Mouse (Mus musculus): Measurements from ENCODE around the gene Nelfb.
"Not testable (repeated sequence)": the region's sequence is repeated elsewhere in the genome, so short reads cannot be mapped to it uniquely, and the experiment has no call there.

Nelfb gene

DNA sequence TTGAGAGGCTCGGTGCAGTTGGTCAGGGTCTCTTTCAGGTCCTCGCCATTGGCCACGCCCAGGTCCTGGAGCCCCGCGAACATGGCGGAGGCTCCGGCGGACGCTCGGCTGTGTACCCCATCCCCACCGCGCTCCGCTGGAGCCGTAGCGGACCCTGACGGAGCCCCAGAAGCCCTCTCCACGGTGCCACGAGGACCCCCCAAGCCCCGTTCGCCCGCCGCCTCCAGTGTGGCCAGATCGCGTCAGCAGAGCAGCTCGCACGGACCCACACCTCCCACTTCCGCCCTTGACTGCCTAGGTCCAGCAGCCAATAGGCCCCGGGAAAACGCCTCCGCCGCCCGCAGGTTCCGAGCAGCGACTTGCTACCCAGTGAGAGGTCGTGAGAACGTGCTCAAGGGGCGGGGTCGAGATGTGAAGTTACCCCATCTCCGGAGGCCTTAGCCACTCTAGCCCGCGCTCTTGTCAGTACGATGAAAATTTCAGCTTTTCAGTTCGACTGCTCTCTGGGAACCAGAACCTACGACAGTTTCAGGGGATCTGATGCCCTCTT, at the start of gene Nelfb:
Gene Nelfb, minus strand, starts transcription at position 369 of the 550 bp plus-strand sequence.
- peak; percentile 86 for DNase-seq (ENCODE audit: low read depth)

DNA sequence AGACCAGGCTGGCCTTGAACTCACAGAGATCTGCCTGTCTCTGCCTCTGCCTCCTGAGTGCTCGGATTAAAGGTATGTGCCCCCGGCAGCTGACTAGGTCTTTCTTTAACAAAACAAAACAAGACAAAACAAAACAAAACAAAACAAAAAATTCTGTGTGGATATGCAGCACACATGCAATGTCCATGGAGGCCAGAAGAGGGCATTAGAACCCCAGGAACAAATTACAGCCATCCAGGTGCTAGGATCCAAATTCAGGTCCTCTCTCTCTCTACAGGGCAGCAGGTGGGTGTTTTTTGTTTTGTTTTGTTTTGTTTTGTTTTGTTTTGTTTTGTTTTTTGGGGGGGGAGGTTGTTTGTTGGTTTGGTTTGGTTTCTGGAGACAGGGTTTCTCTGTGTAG, 47.6 kb upstream of the Nelfb start:
- DNase-seq (ENCODE audit: low read depth), result peak; percentile 68

DNA sequence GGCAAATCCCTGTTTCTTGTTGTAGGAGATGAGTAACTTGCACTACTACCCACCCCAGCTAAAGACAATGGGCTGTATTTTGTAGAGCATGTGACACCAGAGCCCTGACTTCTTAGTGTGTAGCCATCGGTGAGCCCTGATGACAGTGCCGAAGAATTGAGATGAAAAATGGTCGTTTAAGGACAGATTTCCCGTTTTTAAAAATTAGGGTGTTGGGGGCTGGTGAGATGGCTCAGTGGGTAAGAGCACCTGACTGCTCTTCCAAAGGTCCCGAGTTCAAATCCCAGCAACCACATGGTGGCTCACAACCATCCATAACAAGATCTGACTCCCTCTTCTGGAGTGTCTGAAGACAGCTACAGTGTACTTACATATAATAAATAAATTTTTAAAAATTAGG, 46.0 kb upstream of the Nelfb start:
- not testable (repeated sequence) for DNase-seq (ENCODE audit: low read depth)

DNA sequence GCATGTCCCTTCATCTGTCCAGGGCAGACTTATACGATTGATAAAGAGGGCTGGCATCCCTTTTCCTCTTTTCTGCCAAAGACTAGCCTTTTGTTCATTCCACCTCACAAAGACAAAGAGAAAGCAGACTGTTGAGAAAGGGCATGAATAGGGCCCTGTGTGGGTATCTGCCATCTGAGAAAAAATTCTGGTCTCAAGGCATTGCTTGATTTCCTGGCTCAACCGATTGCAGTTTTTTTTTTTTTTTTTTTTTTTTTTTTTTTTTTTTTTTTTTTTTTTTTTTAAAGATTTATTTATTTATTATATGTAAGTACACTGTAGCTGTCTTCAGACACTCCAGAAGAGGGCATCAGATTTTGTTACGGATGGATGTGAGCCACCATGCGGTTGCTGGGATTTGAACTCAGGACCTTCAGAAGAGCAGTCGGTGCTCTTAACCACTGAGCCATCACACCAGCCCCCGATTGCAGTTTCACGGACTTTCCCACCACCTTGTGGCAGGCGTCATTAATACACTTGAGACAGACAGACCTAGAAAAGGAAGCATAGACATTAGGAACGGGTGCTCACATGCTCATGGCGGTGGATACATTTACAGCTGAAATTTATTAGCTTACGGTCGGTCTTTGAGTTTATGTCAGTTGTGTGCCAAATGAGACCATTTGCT, 45.3 kb upstream of the Nelfb start:
- DNase-seq (ENCODE audit: low read depth), result peak; percentile 78

- peak; percentile 94 for DNase-seq (ENCODE audit: low read depth)
Observed at GRCm38 (mm10) chr2:25255284-25255779, 44.0 kb upstream of the Nelfb start, which contains the start of gene Tmem203. Gene Tmem203 (plus strand): TSS chr2:25255439.

- DNase-seq (ENCODE audit: low read depth), result peak; percentile 61
Observed at GRCm38 (mm10) chr2:25252331-25252730, 41.0 kb upstream of the Nelfb start.

- DNase-seq (ENCODE audit: low read depth), result no peak
Observed at GRCm38 (mm10) chr2:25246183-25247072, 35.1 kb upstream of the Nelfb start, which contains the start of gene AL732309.1. Gene AL732309.1 (minus strand): TSS chr2:25246863.

GRCm38 (mm10) chr2:25244144-25244543, 32.9 kb upstream of the Nelfb start:
- DNase-seq (ENCODE audit: low read depth), result no peak

- DNase-seq (ENCODE audit: low read depth), result no peak
Observed at GRCm38 (mm10) chr2:25243342-25243741, 32.1 kb upstream of the Nelfb start.

DNA sequence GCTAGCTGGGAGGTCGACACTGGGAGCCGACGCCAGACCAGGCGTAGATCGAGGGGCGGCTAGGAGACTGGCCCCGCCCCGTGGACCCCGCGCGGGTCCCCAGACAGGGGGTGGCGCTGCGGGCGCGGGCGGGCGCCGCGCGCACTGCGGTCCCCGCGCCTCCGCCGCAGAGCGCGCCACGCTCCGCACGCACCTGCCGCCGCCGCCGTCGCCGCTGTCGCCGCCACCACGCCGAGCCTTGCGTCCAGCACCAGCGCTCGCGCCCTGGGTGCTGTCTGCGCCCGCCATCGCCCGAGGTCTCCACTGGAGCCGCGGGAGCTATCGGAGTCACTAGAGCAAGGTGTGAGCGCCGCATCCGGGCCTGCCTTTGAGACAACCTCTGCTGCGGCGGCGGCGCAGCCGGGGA, 30.8 kb upstream of the Nelfb start, which contains the start of the genes Rnf208 and Cysrt1:
Gene Rnf208, plus strand, starts transcription at position 155 of the 406 bp plus-strand sequence.
Gene Cysrt1, minus strand, starts transcription at position 352 of the 406 bp plus-strand sequence.
- peak; percentile 48 for DNase-seq (ENCODE audit: low read depth)

DNA sequence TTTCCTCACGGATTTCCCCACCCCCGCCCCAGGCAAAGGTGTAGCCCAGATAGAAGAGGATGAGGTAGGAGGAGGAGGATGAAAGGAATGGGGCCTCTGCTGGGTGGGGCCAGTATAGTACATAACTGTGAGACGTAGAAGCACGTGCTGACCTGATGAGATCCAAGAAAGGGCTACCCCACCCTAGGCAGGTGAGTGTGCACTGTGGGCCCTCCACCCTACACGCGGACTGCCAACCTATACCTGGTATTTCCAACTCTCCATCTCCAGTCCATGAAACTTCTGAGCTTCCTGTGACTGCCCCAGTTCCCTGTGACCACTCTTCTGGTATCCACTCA, 30.1 kb upstream of the Nelfb start:
- peak; percentile 45 for DNase-seq (ENCODE audit: low read depth)

DNA sequence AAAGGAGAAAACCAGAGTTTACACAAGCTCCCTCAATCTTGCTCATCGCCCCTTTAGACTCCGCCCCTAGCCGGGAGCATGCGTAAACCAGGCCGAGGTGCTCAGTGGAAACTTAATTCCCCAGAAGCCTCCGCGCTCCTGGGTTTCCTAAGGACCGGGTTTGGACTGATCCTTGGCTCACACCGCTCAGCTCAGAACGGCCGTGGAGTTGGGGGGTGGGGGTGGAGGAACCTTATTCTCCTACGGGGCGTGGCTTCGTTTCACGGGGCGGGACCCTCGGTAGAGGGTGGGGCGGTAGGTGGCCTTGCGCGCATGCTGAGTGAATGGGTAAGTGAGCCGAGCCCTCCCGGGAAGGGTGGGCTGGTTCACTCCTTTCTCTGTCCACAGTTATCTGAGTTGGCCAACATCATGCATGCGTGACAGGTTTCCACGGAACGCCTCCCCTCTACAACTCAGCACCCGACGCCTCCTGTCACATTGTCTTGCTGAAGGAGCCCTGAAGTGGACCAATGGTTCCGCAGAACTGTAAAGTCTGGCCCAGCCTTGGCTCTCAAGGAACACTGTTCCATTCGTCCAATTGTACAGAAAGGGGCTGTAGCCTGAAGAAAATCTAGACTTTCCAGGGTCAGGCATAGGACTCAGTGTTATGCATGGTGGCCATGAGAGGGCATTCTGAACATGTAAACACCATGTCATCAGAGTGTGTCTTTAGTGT, 29.6 kb upstream of the Nelfb start:
- peak; percentile 75 for DNase-seq (ENCODE audit: low read depth)

DNA sequence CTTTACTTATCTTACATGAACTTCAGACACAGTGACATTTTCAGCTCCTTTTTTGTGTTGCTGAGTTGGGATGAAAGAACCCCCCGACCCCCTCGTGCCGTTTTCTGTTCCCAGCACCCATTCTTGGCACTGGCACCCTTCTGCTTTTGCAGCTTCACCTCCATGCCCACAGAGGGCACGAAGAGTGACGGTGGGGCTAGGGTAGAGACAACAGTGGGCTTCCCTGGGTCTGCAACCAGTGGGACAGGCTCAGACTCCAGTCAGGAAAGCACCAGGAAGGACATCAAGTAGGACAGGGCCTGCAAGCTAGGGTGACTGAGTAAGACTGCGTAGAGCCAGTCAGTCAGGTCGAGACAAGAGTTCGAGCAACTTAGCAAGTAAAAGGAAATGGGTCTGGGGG, 29.0 kb upstream of the Nelfb start:
- DNase-seq (ENCODE audit: low read depth), result no peak

DNA sequence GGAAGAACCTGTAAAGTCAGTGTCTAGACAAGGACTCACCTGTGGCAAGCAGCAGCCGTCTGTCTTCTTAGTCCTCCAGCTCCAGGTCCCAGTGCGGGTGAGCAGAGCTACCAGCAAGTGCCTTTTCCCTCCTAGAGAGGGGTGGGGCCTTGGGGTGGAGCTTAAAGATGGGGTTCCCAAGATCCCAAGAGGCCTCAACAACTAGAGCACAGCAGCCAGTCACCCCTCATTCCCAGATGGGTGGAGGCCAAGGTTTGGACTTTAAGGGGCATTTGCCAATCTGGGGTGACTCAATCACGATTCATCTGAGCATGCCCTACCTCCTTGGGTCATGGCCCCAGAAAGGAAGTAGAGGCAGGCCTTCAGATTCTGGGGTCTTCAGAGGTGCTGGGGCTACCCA, 28.5 kb upstream of the Nelfb start:
- DNase-seq (ENCODE audit: low read depth), result no peak

DNA sequence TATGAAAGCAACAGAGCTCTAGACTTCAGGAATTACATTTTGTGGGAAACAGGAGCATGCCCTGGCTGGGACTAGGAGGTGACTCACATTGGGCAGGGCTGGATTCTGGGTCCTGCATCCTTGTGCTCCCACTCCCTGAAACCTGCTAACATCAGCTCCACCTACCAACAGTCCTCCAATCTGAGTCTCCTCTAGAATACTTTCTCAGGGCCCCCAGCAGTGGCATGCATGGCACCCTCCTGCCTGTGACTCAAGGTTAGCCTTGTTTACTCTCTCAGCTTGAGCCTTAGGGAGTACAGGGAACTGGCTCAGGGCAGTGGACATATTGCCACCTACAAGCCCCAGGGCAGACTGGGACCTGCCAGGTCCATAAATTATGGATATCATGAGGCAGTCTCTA, 26.8 kb upstream of the Nelfb start:
- no peak for DNase-seq (ENCODE audit: low read depth)

GRCm38 (mm10) chr2:25237522-25237921, 26.2 kb upstream of the Nelfb start:
- DNase-seq (ENCODE audit: low read depth), result no peak

DNA sequence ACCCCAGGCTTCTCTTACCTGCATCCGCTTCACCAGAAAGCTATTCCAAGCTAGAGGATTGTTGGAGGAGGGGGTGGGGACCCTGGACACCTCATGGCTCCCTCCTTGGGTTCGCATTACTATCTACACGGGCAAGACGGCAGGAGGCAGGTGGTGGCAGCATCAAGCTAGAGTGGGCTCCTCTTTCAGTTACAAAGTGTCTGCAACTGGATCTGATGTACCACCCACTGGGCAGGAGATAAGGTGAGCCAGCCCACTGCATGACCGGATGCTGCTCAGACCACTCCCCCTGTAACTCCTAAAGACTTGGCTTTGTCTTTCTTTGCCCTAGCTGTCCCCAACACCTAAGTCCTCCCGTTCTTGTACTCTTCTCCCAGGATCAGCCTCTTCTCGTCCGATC, 25.3 kb upstream of the Nelfb start, which contains the start of gene Rnf224:
Gene Rnf224, minus strand, starts transcription at position 174 of the 400 bp plus-strand sequence.
- DNase-seq (ENCODE audit: low read depth), result no peak

- DNase-seq (ENCODE audit: low read depth), result no peak
Observed at GRCm38 (mm10) chr2:25234551-25235220, 23.4 kb upstream of the Nelfb start.

DNA sequence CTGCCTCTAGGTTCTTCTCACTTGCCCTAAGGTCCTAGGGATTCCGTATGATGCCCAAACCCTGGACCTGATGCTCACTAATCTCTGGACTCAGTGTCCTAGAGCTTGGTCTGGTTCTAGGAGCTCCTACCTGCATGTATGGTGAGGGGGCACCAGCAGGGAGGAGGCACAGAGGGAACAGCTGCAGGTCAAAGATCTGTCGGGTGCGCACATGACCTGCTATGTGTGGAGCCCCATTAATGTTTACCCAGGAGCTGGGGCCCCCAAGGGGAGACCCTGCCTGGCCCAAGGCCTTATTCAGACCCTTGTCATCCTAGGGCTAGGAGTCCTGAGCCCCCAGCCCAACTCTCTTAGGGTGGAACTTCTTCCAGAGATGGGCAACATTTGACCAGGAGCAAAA, 22.8 kb upstream of the Nelfb start, which contains the start of gene Slc34a3:
Gene Slc34a3, minus strand, starts transcription at position 315 of the 400 bp plus-strand sequence.
- no peak for DNase-seq (ENCODE audit: low read depth)

DNA sequence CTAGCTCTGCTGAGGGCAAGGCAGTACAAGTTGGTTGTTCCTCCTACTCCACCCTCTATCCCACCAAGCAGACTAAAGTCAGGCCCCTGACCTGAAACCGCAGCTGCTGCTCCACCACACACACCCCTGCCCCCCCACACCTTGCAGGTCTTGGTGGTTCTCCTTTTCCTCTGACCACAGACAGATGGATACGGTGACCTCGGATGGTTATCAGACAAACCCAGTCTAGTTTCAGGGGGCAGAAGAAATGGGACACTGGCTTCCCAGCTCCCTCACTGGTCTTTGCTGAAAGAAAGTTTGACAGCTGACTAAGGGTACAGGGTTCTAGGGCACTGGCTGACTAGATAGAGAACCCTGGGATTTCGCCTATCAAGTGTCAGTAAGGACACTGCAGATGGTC, 22.1 kb upstream of the Nelfb start:
- DNase-seq (ENCODE audit: low read depth), result no peak

DNA sequence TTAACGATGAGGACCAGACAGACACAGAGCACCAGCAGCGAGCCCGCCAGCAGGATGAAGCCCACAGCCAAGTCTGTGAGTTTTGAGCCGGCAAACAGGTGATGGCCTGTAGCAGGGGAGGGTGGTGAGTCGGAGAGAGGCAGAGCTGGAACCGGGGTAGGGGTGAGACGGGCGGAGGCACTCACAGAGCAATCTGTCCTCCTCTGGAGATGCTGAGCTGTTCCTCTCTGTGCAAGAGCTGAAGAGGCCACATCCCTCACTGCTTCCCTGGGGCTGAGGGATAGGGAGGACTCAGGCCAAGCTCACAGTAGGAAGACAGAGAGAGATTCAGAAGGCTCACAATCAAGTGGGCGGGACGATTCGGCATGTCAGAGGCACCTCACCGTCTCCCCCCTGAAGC, 19.7 kb upstream of the Nelfb start:
- no peak for DNase-seq (ENCODE audit: low read depth)
